Mouse (Mus musculus): Measurements from ENCODE around the gene Pigq.

DNA sequence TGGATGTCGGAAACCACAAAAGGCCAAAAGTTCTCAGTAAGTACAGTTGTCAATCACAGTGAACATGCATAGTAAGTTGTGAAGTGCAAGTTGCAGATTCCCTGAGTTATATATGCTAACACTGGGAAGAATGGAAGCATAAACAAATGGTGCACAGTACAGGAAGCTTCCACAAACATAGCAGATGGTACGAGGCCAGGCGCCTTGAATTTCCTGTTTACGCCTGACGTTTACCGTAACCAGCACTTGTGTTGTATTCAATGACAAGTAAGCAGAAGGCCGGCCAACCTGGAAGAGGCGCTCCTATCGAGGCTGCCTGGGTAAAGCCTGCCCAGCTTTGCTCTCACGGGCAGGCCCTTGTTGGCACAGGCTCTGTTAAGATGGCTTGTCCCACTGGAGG is 57.3 kb downstream of the Pigq start:
- TF ChIP-seq CTCF (IDR thresholded peaks at IDR 0.05; ENCODE audit: insufficient read depth, low read depth, low read length) (no peak), POLR2A (IDR thresholded peaks at IDR 0.05; ENCODE audit: insufficient read depth, low read depth, low read length) (no peak)
